Mouse (Mus musculus): ENCODE measurements around the gene Mrpl48. TPM values are rescaled to one million over a fixed set of nuclear protein-coding genes. Genes with fewer than 3 reads are reported as not detected.
A peak's percentile ranks its signal among the peaks of the same experiment; 100 is the strongest.

Gene Mrpl48
- polyA plus RNA-seq (2015; fragmentation: Nextera tagmentation; extraction: Ambion mirVana) = 102 TPM in 2 replicates

- peak; percentile 22 for DNase-seq (ENCODE audit: low spot score)
These were observed at the start of gene Mrpl48 for GRCm38 (mm10) chr7:100608130-100608741. Gene Mrpl48 (minus strand): TSS chr7:100608301.

DNA sequence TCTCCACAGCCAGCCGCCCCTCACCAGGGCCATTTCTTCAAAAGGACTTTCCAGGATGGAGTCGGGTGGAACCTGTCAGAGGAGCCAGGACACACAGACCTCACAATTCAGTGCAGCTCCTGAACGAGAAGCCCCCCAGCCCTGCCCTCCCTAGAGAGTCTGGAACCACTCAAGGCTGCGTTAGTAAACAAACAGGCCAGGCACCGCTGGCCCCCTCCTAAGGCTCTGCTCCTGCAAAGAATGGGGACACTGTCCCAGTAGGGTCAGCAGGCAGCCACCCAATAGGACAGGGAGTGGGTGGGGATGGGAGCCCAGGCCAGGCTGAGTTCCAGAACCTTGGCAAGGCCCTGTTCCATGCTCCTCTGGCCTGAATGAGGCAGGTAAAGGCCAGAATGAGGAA, 48.6 kb upstream of the Mrpl48 start:
- no peak for DNase-seq (ENCODE audit: low spot score)

DNA sequence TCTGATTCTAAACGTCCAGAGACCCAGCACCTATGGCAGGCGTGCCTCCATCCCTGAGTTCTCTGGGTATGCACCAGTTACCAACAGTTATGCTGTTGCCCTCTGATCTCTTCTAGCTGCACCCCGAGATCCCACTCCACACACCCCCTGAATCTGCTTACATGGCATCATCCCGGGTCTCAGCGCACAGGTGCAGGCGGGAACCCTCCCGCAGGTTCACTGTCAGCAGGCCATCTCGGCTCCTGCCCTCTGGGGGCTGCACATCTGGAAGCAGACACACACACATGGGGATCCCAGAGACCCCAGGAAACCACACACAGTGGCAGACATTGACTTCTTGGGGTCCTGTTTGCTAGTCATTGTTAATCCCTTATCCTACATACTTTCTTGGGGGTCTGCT, 46.3 kb upstream of the Mrpl48 start:
- DNase-seq (ENCODE audit: low spot score) = no peak

DNA sequence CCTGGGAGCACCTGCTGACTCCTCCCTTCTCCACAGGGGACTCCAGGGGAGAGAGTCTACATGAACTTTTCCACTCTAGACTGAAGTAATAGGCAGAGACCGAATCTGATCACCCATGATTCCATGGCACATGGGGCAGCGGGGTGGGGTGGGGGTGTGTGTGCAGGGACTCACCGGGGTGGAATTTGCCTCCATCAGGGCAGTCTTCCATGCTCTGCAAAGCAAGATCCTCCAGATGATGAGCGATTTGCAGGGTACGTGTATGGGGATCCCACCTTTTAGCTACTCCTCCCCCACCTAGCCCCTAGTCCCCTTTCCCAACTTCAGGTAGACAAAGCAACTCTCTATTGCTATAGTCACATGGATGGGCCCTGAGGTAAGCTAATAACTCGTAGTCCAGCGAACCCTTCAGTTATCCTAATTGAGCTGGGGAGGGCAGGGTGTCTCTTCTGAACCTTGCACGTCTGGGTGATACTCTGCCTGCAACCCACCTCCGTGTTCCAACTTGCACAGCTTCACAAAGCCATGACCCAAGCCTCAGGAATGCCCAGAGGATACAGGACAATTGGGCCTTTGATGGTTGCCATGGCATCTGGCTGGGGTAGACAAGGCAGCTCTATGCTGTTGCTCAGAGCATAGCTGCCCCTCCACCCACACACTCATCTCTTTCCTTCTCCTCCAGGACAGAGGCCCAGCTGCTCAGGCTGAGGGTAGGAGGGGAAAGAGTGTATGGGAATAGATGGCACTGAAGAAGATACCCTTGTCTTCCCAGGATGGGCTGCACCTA, 45.6 kb upstream of the Mrpl48 start:
- DNase-seq (ENCODE audit: low spot score) = no peak

DNA sequence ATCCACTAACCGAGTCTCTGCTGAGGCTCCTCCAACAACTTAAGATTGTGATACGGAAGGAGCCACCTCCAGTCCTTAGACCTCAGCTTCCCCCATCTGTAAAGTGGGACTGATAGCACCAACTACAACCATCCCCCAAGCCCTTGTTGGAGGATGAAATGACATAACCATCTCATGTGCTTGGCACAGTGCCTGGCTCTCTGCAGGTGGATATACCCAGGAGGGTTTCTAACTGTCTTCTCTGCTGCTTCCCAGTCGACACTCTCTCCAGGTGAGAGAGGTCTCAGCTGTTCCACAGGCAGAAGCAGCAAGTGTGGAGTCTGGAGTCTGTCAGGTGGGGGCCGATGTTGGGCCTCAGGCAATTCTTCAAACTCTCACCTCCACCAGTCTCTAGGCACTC, 42.9 kb upstream of the Mrpl48 start:
- DNase-seq (ENCODE audit: low spot score) = no peak

GRCm38 (mm10) chr7:100650421-100650820, 42.3 kb upstream of the Mrpl48 start:
- DNase-seq (ENCODE audit: low spot score) = no peak

GRCm38 (mm10) chr7:100649826-100650225, 41.7 kb upstream of the Mrpl48 start:
- no peak for DNase-seq (ENCODE audit: low spot score)

DNA sequence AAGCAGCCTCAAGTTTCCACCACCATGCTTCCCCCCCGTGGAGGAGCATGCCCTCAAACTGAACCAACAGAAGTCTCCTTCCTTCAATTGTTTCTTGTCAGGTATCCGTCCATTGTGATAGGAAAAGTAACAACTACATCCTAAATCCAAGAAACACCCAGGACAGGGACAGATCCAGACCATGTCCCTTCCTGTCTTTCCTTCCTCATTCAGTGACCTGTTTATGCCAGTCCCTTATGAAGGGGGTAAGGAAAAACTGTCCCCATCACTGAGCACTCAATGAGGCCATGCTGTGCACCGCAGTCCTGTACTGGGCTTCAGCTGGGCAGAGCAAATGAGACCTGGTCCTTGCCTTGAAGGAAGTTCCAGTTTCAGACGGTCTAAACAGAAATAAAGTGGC, 41.0 kb upstream of the Mrpl48 start:
- DNase-seq (ENCODE audit: low spot score) = no peak

GRCm38 (mm10) chr7:100645147-100645546, 37.0 kb upstream of the Mrpl48 start:
- peak; percentile 48 for DNase-seq (ENCODE audit: low spot score)

GRCm38 (mm10) chr7:100642413-100642812, 34.3 kb upstream of the Mrpl48 start:
- DNase-seq (ENCODE audit: low spot score) = no peak

GRCm38 (mm10) chr7:100637657-100638056, 29.6 kb upstream of the Mrpl48 start:
- peak; percentile 48 for DNase-seq (ENCODE audit: low spot score)

DNA sequence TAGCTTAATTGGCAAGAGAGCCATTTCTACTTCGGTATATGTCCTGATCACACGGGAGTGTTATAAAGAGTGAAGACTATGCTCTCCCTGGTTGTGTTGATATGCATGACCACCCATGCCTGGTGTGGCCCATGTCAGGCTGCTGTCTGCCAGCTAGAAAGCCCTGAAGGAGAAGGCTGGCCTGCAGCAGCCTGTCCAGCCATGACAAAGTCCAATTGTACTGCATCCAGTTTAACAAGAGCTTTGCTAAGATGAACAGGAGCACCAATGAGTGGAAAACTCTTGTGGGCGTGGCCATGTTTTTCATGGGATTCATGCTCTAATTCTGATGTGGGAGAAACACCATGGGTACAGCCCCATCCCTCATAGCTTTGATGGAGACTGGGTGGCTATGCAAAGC, 16.4 kb upstream of the Mrpl48 start:
- DNase-seq (ENCODE audit: low spot score) = no peak

- peak; percentile 22 for DNase-seq (ENCODE audit: low spot score)
These were observed 14.2 kb upstream of the Mrpl48 start for GRCm38 (mm10) chr7:100622277-100622676.

- no peak for DNase-seq (ENCODE audit: low spot score)
These were observed 8.2 kb upstream of the Mrpl48 start for GRCm38 (mm10) chr7:100616121-100616857.

DNA sequence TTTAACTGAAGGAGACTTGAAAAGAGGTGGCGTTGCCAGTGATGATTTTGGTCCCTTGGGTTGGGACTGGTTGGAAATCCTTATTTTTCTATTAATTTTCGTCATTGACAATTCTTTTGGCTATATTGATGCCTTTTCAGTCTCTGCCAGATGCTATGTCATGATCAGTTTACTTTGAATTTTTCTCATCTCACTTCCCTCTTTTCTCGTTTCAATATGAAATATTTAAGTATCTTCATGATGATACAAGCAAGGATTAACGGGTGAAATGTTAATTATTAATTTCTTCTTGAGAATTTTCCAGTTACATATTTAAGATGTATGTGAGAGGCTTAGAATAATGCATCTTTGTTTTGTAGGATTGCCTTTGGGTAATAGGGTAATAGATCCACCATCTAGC, 809 bp upstream of the Mrpl48 start:
- DNase-seq (ENCODE audit: low spot score) = no peak

GRCm38 (mm10) chr7:100607214-100608129, 629 bp downstream of the Mrpl48 start, which contains the start of gene Rab6a:
Gene Rab6a (plus strand): TSS chr7:100607410.
- DNase-seq (ENCODE audit: low spot score) = peak; percentile 98

- no peak for DNase-seq (ENCODE audit: low spot score)
These were observed 7.9 kb downstream of the Mrpl48 start for GRCm38 (mm10) chr7:100600211-100600610.

GRCm38 (mm10) chr7:100593349-100593748, 14.8 kb downstream of the Mrpl48 start:
- DNase-seq (ENCODE audit: low spot score) = no peak

- no peak for DNase-seq (ENCODE audit: low spot score)
These were observed 16.6 kb downstream of the Mrpl48 start for GRCm38 (mm10) chr7:100591522-100591852.

DNA sequence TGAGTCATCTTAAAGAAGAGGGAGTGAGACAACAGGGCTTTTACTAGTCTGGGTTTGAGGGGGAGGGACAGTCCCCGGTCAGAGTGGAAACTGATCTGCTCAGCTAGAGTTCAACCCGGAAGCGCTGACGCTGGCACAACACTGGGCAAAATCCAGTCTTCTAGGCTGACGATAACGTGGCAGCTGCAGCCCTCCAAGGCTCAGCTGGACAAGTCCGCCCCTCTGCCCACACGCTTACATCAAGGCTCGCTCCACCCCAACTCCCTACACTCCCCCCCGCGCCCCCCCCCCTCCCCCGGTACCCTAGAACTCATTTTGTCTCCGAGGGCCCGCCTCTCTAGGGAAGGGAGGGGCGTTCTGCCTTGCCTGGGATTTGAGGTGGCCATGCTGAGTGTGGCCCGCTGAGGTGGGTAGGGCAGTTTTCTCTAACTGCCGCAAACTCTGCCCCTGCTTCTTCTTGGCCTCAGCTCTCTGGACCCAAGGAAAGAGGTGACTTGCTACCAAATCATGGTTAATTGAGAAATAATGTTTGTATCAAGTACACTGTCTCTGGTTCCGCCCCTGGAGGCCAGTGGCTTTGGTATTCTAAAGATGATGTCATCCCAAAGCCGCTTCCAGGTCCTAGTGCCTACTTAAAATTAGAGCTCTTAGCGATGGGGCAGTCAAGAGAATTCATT, 17.1 kb downstream of the Mrpl48 start:
- DNase-seq (ENCODE audit: low spot score) = peak; percentile 75

- no peak for DNase-seq (ENCODE audit: low spot score)
These were observed 17.6 kb downstream of the Mrpl48 start for GRCm38 (mm10) chr7:100590504-100590844.

Data from thymus, postnatal 0 days (tissue).